Mouse (Mus musculus) midbrain, embryonic 15.5 days (tissue): ENCODE data around the gene Actr1a. TPM values are rescaled to one million over a fixed set of nuclear protein-coding genes. Genes with fewer than 3 reads are reported as not detected.

ENCODE experiments used
- ATAC-seq: fragments of 200-750 bp; cut with Nextera tagmentation; replicated peaks from 2 replicates; pipeline ENCODE4 v1.8.0; 2017; ENCODE audit warnings: moderate TSS enrichment
- H3K27ac ChIP-seq: fragments of 300-500 bp; sonication (generic); 2 replicates; pipeline ENCODE4 v1.5.1; 2015; ENCODE audit warnings: mild to moderate bottlenecking, inconsistent platforms
- H3K27me3 ChIP-seq: fragments of 300-500 bp; sonication (generic); replicated peaks from 2 replicates; pipeline ENCODE4 v1.6.1; 2015; ENCODE audit warnings: inconsistent platforms
- H3K36me3 ChIP-seq: fragments of 300-500 bp; sonication (generic); replicated peaks from 2 replicates; pipeline ENCODE4 v1.6.1; 2015; ENCODE audit warnings: inconsistent platforms
- H3K4me1 ChIP-seq: fragments of 300-500 bp; sonication (generic); 2 replicates; pipeline ENCODE4 v1.6.1; 2015; ENCODE audit warnings: inconsistent platforms
- H3K4me2 ChIP-seq: fragments of 300-500 bp; sonication (generic); 2 replicates; pipeline ENCODE4 v1.6.1; 2015; ENCODE audit warnings: inconsistent platforms, mild to moderate bottlenecking, moderate library complexity
- H3K4me3 ChIP-seq: fragments of 300-500 bp; sonication (generic); 2 replicates; pipeline ENCODE4 v1.5.1; 2015; ENCODE audit warnings: mild to moderate bottlenecking, inconsistent platforms
- H3K9ac ChIP-seq: fragments of 300-500 bp; sonication (generic); 2 replicates; pipeline ENCODE4 v1.6.1; 2015; ENCODE audit warnings: mild to moderate bottlenecking, inconsistent platforms
- H3K9me3 ChIP-seq: fragments of 300-500 bp; sonication (generic); 2 replicates; pipeline ENCODE4 v1.6.1; 2016; ENCODE audit warnings: inconsistent platforms
- WGBS: fragments of 180-500 bp; shearing (Covaris S2); methylation state at CpG from one replicate; pipeline ENCODE4 v1.1.7; 2015; ENCODE audit warnings: mixed read lengths; 5-methylcytosine and 5-hydroxymethylcytosine counted together
- polyA plus RNA-seq: library from polyadenylated mRNA; unstranded; fragments of >200 nt; fragmentation: Nextera tagmentation; extraction: Ambion mirVana; gene quantifications from 2 replicates; pipeline ENCODE4 v1.2.1, GENCODE M21; 2015

Gene Actr1a
- polyA plus RNA-seq, 1 experiment from 2014 or later, result 399 TPM

DNA sequence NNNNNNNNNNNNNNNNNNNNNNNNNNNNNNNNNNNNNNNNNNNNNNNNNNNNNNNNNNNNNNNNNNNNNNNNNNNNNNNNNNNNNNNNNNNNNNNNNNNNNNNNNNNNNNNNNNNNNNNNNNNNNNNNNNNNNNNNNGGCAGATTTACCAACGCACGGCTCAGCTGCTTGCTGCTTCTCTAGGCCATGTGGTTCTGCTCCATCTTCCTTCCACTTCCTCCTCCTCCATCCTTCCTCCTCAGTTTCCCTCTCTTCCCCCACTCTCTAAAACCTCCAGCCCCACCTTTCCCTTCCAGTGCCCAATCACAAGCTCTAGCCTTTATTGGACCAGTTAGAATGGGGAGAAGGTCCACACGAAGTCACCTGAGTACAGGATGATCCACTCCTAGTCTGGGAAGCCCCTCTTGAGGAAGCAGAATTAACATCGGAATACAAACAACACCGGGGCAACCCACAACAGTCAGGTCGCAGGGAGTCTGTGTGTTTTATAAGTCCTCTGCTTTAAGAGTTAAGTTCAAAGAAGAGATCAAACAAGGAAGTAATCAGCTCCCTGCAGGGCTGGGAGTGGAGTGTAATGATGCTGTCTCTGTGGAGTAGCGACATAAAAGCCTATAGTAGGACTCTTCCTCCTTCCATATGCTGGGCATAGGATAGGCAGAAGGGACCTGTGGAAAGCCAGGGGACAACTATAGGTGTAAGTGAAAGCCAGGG is 50.7 kb downstream of the Actr1a start:
- no peak overlapping the region for H3K27ac ChIP-seq
- no peak overlapping the region for H3K4me3 ChIP-seq
- H3K36me3 ChIP-seq, result no peaks in the 10 kb centered on the region
- H3K27me3 ChIP-seq, result 0 out of 2 replicates have a peak, but pooled peaks cover under 1% of the 10 kb centered on the region
- H3K9ac ChIP-seq, result no peak overlapping the region
- H3K4me2 ChIP-seq, result no peak overlapping the region
- peaks cover 18% of the 10 kb centered on the region for H3K4me1 ChIP-seq
- WGBS, result 23% methylated on average over 7 of the region's 7 CpGs
- no peaks in the 10 kb centered on the region for H3K9me3 ChIP-seq
- ATAC-seq, result no peak

DNA sequence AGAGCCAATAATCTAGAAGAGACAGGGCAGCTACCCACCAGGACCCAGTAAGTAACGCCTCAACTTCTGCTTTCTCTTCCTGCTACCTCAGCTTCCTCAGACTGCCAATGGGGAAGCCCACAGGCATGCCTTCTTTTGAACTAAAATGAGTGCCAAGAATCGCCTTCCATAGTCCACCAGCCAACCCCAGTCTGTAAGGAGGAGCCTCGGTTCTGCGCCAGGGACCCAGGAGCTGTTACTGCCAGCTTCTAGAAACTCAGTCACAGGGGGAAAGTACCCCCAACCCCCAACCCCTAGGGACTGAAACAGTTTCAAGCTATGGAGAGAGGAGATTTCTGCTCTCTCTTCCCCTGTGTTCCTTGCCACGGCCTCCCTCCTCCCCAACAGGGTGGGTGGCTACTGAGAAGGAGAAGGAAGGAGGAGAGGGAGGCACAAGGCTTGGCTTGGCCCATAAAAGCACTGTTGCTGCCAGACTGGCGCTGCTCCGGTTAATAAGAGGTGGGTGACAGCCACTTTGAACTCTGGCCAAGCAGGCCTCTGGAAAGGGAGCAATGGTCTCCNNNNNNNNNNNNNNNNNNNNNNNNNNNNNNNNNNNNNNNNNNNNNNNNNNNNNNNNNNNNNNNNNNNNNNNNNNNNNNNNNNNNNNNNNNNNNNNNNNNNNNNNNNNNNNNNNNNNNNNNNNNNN is 56.1 kb downstream of the Actr1a start:
- Histone ChIP-seq H3K27me3 (no peaks in the 10 kb centered on the region), H3K36me3 (no peaks in the 10 kb centered on the region), H3K9ac (no peak overlapping the region), H3K27ac (peak overlapping the region; percentile 64), H3K4me2 (peak overlapping the region; percentile 40), H3K9me3 (no peaks in the 10 kb centered on the region), H3K4me1 (peaks cover 27% of the 10 kb centered on the region), H3K4me3 (peak overlapping the region; percentile 69)
- 82% methylated on average over 6 of the region's 7 CpGs for WGBS
- peak; percentile 4; the same call in 1 of the 2 replicates for ATAC-seq

DNA sequence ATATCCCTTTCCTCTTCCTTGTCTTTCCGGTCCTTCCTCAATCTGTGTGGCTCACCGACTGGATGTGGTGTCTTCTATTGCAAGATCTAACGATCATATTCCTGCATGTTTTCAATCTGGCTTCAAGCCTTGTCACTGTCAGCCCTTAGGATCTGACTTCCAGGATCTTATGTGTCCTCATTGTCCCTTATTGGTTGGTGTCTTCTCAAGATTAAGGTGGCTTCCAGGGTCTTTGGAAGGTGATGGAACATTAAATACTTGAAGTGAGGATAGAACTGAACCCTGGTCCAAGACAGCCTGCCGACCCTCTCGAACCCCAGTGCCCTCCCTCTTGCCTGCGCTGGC is 56.6 kb downstream of the Actr1a start:
- Histone ChIP-seq H3K4me1 (peaks cover 27% of the 10 kb centered on the region), H3K9ac (0 out of 2 replicates have a peak overlapping the region, but pooled peaks have one; percentile 33), H3K4me2 (peak overlapping the region; percentile 40), H3K36me3 (no peaks in the 10 kb centered on the region), H3K4me3 (peak overlapping the region; percentile 69), H3K9me3 (no peaks in the 10 kb centered on the region), H3K27ac (peak overlapping the region; percentile 64), H3K27me3 (no peaks in the 10 kb centered on the region)
- WGBS, result 55% methylated on average over 6 of the region's 6 CpGs
- no peak; the same call in none of the 2 replicates for ATAC-seq

- peak; percentile 91 for ATAC-seq
- Histone ChIP-seq H3K9me3 (no peaks in the 10 kb centered on the region), H3K36me3 (no peaks in the 10 kb centered on the region), H3K4me1 (peaks cover 27% of the 10 kb centered on the region), H3K27me3 (no peaks in the 10 kb centered on the region), H3K9ac (peak within 1 kb of the TSS; percentile 65), H3K27ac (peak within 1 kb of the TSS; percentile 80), H3K4me2 (peak within 1 kb of the TSS; percentile 78), H3K4me3 (peak within 1 kb of the TSS; percentile 69)
- under 1% methylated on average over 31 of the region's 31 CpGs for WGBS
Observed at GRCm38 (mm10) chr19:46338331-46338936, 57.1 kb downstream of the Actr1a start, which contains the start of gene Cuedc2. Gene Cuedc2 (minus strand): TSS chr19:46338702.

DNA sequence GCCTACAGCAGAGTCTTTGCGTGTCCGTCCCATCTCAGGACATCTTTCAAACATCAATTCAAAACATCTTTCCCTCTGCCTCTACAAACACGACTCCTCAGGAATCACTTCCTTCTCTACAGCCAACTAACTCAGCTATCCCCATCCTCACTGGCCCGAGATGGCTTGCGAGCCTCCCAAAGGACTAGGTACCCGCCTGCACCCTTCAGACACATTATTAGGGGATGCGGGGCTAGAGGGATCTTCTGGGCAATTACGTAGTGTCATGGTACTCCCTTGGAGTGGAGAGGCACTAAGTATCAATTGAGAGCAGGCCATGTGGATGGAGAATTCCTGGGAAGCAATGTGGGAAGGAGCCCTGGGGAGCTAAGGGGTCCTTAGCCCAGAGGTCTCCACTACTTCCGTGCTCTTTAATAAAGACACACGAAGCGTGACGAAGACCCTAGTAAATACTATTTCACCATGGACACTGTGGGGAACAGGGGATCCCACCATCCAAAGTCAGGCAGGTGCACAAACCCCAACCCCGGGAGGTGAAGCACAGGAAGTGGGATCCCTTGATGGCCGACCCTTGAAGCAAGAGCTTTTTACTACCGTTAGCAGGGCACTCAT is 57.7 kb downstream of the Actr1a start:
- Histone ChIP-seq H3K4me3 (peak overlapping the region; percentile 69), H3K27ac (peak overlapping the region; percentile 80), H3K4me1 (peaks cover 29% of the 10 kb centered on the region), H3K9me3 (no peaks in the 10 kb centered on the region), H3K4me2 (peak overlapping the region; percentile 78), H3K36me3 (no peaks in the 10 kb centered on the region; the same call in 1 of the 2 replicates), H3K27me3 (no peaks in the 10 kb centered on the region), H3K9ac (peak overlapping the region; percentile 65)
- ATAC-seq, result peak; percentile 16
- 32% methylated on average over 15 of the region's 15 CpGs for WGBS

- Histone ChIP-seq H3K4me3 (no peak overlapping the region), H3K9me3 (no peaks in the 10 kb centered on the region), H3K36me3 (peaks cover 16% of the 10 kb centered on the region; the same call in 1 of the 2 replicates), H3K27me3 (no peaks in the 10 kb centered on the region), H3K27ac (no peak overlapping the region), H3K9ac (no peak overlapping the region), H3K4me2 (no peak overlapping the region), H3K4me1 (peaks cover 37% of the 10 kb centered on the region)
- whole genome bisulfite sequencing, result 94% methylated on average over 3 of the region's 3 CpGs
- ATAC-seq, result no peak
Observed at GRCm38 (mm10) chr19:46333906-46334305, 61.6 kb downstream of the Actr1a start.

- no peak overlapping the region for H3K4me2 ChIP-seq
- H3K9ac ChIP-seq, result no peak overlapping the region
- H3K27ac ChIP-seq, result no peak overlapping the region
- H3K4me1 ChIP-seq, result peaks cover 36% of the 10 kb centered on the region
- WGBS, result 27% methylated on average over 7 of the region's 7 CpGs
- H3K27me3 ChIP-seq, result no peaks in the 10 kb centered on the region
- H3K36me3 ChIP-seq, result peaks cover 16% of the 10 kb centered on the region; the same call in 1 of the 2 replicates
- no peak for ATAC-seq
- no peaks in the 10 kb centered on the region for H3K9me3 ChIP-seq
- no peak overlapping the region for H3K4me3 ChIP-seq
Observed at GRCm38 (mm10) chr19:46332721-46333339, 62.7 kb downstream of the Actr1a start.

GRCm38 (mm10) chr19:46331936-46332335 is 63.6 kb downstream of the Actr1a start:
- Histone ChIP-seq H3K27ac (no peak overlapping the region), H3K9ac (no peak overlapping the region), H3K4me3 (no peak overlapping the region), H3K4me1 (peaks cover 35% of the 10 kb centered on the region), H3K27me3 (no peaks in the 10 kb centered on the region), H3K36me3 (peaks cover 16% of the 10 kb centered on the region; the same call in 1 of the 2 replicates), H3K9me3 (no peaks in the 10 kb centered on the region), H3K4me2 (no peak overlapping the region)
- WGBS, result 85% methylated on average over 3 of the region's 3 CpGs
- no peak for ATAC-seq

DNA sequence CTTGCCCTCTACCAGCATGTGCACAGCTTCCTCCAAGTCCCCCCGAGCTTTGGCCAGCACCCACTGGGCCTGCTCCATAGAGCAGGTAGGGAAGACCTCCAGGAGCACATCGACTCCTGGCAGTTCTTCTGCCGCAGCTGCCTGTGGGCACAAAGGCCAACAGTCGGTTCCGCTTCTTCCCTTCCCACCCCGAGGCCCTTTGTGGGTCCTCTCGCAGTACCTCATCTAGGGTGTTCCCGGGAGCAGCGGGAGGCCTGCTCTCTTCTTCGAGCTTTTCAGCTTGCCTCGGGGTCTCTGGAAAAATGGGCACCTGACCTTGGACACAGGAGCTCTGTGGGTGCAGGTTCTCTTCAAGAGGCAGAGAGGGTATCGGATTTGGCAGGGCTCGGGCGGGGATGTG is 64.2 kb downstream of the Actr1a start:
- H3K27me3 ChIP-seq, result no peaks in the 10 kb centered on the region
- no peaks in the 10 kb centered on the region for H3K9me3 ChIP-seq
- peaks cover 36% of the 10 kb centered on the region for H3K4me1 ChIP-seq
- WGBS, result 90% methylated on average over 14 of the region's 14 CpGs
- H3K4me3 ChIP-seq, result no peak overlapping the region
- no peak overlapping the region for H3K27ac ChIP-seq
- H3K4me2 ChIP-seq, result no peak overlapping the region
- H3K9ac ChIP-seq, result no peak overlapping the region
- peaks cover 16% of the 10 kb centered on the region; the same call in 1 of the 2 replicates for H3K36me3 ChIP-seq
- no peak for ATAC-seq

DNA sequence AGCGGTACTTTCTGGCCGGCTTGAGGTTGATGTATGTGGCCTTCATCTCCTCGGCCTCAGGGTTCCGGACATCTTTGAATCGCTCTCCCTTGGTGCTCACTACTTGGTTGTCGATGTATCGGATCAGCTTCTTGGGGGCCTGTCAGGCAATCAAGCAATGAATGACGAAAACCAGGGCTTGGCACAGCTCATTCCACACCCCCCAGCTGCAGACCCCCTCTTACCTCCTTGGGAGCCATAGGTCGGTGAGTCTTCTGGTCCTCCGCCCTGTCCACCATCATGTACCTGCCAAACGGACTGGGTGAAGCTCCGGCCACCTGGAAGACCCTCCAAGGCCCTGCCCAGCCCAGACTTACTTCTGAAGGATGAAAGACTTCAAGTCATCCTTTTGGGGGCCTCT is 64.9 kb downstream of the Actr1a start:
- ATAC-seq, result no peak
- no peak overlapping the region for H3K4me3 ChIP-seq
- WGBS, result 94% methylated on average over 12 of the region's 12 CpGs

GRCm38 (mm10) chr19:46329951-46330350 is 65.6 kb downstream of the Actr1a start:
- no peak for ATAC-seq
- Histone ChIP-seq H3K4me2 (peak overlapping the region; percentile 93), H3K4me1 (peaks cover 46% of the 10 kb centered on the region), H3K27ac (peak overlapping the region; percentile 2; the same call in 1 of the 2 replicates), H3K36me3 (peaks cover 16% of the 10 kb centered on the region; the same call in 1 of the 2 replicates), H3K27me3 (no peaks in the 10 kb centered on the region), H3K9ac (no peak overlapping the region; the same call in 1 of the 2 replicates), H3K9me3 (no peaks in the 10 kb centered on the region), H3K4me3 (peak overlapping the region; percentile 60)
- WGBS, result 5% methylated on average over 16 of the region's 16 CpGs

More for the DNA sequence above, 64.9 kb downstream of the Actr1a start:
- Histone ChIP-seq H3K36me3 (peaks cover 16% of the 10 kb centered on the region; the same call in 1 of the 2 replicates), H3K27ac (no peak overlapping the region), H3K27me3 (no peaks in the 10 kb centered on the region), H3K9me3 (no peaks in the 10 kb centered on the region), H3K4me1 (peaks cover 38% of the 10 kb centered on the region), H3K4me2 (no peak overlapping the region), H3K9ac (no peak overlapping the region)
